Mouse (Mus musculus) megakaryocyte-erythroid progenitor cell, adult 5-6 weeks (primary cell): ENCODE measurements around the gene Gm42906. TPM values are rescaled to one million over a fixed set of nuclear protein-coding genes. Genes with fewer than 3 reads are reported as not detected.

Experiments used
- ATAC-seq: replicated peaks from 2 replicates; pipeline ENCODE4 v1.8.0; 2016; ENCODE audit warnings: mild to moderate bottlenecking, inconsistent platforms; ENCODE audit not compliant: severe bottlenecking, poor library complexity, low FRiP score, low TSS enrichment
- total RNA-seq, 2 experiments: library from RNA; stranded (forward) in 1 of 2; stranded (reverse) in 1 of 2; fragments of 200-1000, 215-1000 nt in 1 of 2; fragments of >200 nt in 1 of 2; fragmentation: Nextera tagmentation in 1 of 2; gene quantifications; 2 replicates each; pipeline ENCODE4 v1.2.3; 2014 to 2017

Gene Gm42906
- total RNA-seq, 2 experiments from 2014 or later: not detected

- ATAC-seq: no peak
These were observed 324.7 kb downstream of the Gm42906 start for GRCm38 (mm10) chr5:151103284-151103683.

GRCm38 (mm10) chr5:151102262-151102661 lies 325.7 kb downstream of the Gm42906 start:
- ATAC-seq: peak; percentile 65; the same call in 1 of the 2 replicates

- ATAC-seq: no peak
These were observed 332.0 kb downstream of the Gm42906 start for GRCm38 (mm10) chr5:151096012-151096411.

DNA sequence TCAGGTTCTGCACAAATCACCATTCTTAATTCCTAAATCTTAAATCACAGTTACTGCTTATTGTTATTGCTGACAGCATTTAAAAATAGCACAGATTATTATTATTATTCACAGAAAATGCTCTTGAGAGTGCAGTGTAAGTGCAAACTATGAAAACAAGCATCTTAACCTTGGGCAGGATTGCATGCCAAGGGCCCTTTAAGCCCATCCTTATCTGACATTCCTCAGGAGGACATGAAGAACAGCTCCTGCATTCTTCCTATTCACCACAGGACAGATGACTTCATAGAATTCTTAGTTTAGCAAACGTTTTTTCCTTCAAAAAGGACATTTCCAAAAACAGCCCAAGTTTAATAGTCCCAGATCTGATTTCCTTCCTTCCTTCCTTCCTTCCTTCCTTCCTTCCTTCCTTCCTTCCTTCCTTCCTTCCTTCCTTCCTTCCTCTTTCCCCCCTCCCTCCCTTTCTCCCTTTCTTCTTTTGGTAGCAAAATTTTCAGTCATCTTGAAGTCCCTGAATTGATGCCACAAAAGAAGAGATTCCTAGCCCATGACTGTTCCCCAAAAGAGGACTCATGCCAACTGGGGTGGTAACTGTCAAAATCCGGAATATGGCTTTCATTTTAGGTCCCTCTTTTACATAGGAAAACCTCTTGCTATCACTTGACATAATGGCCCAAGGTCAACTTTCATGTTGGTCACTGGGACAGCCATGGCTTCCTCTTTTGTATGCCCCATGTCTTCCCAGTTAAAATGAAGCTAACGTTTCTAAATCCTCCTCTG lies 334.9 kb downstream of the Gm42906 start:
- ATAC-seq: no peak

- ATAC-seq: no peak
These were observed 337.0 kb downstream of the Gm42906 start for GRCm38 (mm10) chr5:151090996-151091395.

DNA sequence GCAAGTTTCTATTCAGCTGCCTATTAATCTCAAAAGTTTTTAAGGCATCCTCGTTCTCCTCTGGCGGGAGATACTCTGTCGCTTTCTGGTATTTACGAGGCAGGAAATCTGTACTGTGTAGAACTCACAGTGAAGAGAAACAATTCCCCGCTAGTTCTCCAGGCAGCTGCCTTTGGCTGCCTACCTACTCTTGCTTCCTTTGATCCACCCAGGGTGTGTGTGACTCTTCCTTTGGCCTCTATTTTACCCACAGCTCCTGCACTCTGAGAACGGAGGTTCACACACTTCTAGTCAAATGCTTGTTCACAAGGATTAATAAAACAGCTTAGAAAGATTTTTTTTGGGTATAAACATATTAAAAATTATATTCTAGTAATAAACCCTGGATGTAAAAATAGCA lies 338.8 kb downstream of the Gm42906 start:
- no peak for ATAC-seq

- ATAC-seq: no peak
These were observed 341.3 kb downstream of the Gm42906 start for GRCm38 (mm10) chr5:151086425-151087202.

- no peak for ATAC-seq
These were observed 342.2 kb downstream of the Gm42906 start for GRCm38 (mm10) chr5:151085749-151086148.

GRCm38 (mm10) chr5:151080276-151080675 lies 347.7 kb downstream of the Gm42906 start:
- no peak for ATAC-seq

DNA sequence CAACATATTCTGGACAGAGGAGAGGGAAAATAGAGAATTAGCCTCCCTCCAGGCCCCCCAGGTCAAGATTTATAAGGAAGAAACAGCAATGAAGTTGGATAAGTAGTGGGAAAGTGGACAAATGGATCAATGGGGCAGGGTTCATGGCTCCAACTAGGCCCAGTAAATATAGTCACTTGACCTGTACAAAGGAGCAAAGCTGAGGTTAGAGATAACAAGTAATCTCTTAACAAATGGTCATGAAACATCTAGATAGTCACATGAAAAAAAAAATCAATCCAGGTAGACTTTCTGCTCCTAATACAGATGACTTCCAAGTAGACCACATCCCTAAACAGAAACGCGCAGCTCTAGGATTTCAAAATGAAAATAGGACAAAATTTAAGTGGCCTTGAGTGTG lies 350.0 kb downstream of the Gm42906 start:
- no peak for ATAC-seq

- no peak for ATAC-seq
These were observed 351.0 kb downstream of the Gm42906 start for GRCm38 (mm10) chr5:151076917-151077316.

DNA sequence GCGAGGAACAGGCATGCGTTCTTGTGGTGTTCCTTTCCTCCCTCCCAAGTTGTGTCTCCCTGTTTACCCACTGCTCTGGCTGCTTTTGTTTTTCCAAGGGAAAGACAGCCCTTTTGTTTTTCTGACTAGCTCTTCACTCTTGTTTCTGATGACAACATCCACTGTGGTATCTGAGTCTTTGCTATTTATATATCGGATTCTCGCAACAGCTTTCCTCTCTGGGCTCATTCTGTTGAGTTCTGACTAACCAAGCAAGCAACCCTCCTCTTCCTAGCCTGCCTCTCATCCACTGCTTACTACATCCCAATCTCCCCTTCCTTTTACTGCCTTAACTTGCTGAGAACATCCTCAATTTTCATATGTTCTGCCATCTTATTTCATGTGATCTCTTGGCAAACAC lies 353.7 kb downstream of the Gm42906 start:
- ATAC-seq: no peak

- no peak for ATAC-seq
These were observed 356.5 kb downstream of the Gm42906 start for GRCm38 (mm10) chr5:151071430-151071829.

- no peak for ATAC-seq
These were observed 357.1 kb downstream of the Gm42906 start for GRCm38 (mm10) chr5:151070896-151071295.

GRCm38 (mm10) chr5:151069569-151069968 lies 358.4 kb downstream of the Gm42906 start:
- no peak for ATAC-seq

- ATAC-seq: no peak
These were observed 361.9 kb downstream of the Gm42906 start for GRCm38 (mm10) chr5:151066016-151066415.

GRCm38 (mm10) chr5:151065228-151065627 lies 362.7 kb downstream of the Gm42906 start:
- ATAC-seq: no peak

DNA sequence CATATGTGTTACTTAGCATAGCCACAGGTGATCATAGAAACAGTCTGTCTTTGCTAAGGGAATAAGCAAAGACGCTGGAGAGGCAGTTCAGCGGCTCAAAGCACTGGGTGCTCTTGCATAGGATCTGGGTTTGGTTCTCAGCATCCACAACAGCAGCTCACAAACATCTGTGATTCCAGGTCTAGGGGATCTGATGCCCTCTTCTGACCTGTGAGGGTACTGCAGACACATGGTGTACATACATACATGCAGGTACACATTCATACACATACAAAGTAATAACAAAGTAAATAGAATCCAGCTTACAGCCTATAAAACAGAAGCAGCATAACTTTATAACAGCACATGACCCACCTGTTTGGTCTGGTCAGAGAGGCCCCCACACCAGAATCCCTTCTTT lies 366.0 kb downstream of the Gm42906 start:
- ATAC-seq: no peak

DNA sequence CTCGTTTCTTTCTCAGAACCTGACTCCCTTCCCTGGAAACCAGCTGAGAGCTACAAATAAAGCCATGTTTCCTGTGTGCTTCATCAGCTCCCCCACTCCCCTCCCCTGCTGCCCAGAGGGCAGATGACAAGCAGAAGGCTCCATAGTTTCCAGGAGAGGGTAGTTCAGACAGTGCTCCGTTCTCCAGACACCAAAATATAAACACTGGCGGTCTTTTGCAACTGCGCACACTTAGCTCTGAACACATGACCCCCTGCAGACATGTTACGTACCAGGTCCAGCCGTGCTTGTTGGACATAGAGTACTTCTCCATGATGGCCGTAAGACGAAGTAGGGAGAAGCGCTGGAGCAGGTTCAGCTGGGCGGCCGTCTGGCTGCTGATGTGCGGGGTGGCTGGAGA lies 367.5 kb downstream of the Gm42906 start:
- ATAC-seq: no peak

- no peak for ATAC-seq
These were observed 368.2 kb downstream of the Gm42906 start for GRCm38 (mm10) chr5:151059772-151060171.

GRCm38 (mm10) chr5:151059352-151059751 lies 368.6 kb downstream of the Gm42906 start:
- no peak for ATAC-seq
